Mouse (Mus musculus) intestine, embryonic 14.5 days (tissue): ENCODE data around the gene Cd300e. TPM values are rescaled to one million over a fixed set of nuclear protein-coding genes. Genes with fewer than 3 reads are reported as not detected.

ENCODE experiments used
- ATAC-seq: fragments of 200-750 bp; cut with Nextera tagmentation; replicated peaks from 2 replicates; pipeline ENCODE4 v1.8.0; 2017; ENCODE audit warnings: low read depth, moderate number of reproducible peaks, moderate TSS enrichment, moderate library complexity; ENCODE audit not compliant: low FRiP score, low TSS enrichment
- DNase-seq: peaks from one replicate; pipeline ENCODE4 v3.0.0-alpha.2; 2018; ENCODE audit warnings: low spot score
- H3K27ac ChIP-seq: fragments of 300-500 bp; sonication (generic); 2 replicates; pipeline ENCODE4 v1.5.1; 2014; ENCODE audit warnings: low read depth, mild to moderate bottlenecking, control low read depth
- H3K27me3 ChIP-seq: fragments of 300-500 bp; sonication (generic); replicated peaks from 2 replicates; pipeline ENCODE4 v1.6.1; 2014; ENCODE audit warnings: low read length, control low read depth; ENCODE audit not compliant: control insufficient read depth, insufficient read depth
- H3K36me3 ChIP-seq: fragments of 300-500 bp; sonication (generic); 2 replicates; pipeline ENCODE4 v1.6.1; 2014; ENCODE audit warnings: low read length, control low read depth; ENCODE audit not compliant: control insufficient read depth, insufficient read depth
- H3K4me1 ChIP-seq: fragments of 300-500 bp; sonication (generic); replicated peaks from 2 replicates; pipeline ENCODE4 v1.6.1; 2014; ENCODE audit warnings: low read length, control low read depth, mixed read lengths; ENCODE audit not compliant: control insufficient read depth, insufficient read depth
- H3K4me2 ChIP-seq: fragments of 300-500 bp; sonication (generic); 2 replicates; pipeline ENCODE4 v1.6.1; 2014; ENCODE audit warnings: low read length
- H3K4me3 ChIP-seq: fragments of 300-500 bp; sonication (generic); 2 replicates; pipeline ENCODE4 v1.5.1; 2014; ENCODE audit warnings: low read depth, low read length, control low read depth, mixed read lengths
- H3K9ac ChIP-seq: fragments of 300-500 bp; sonication (generic); 2 replicates; pipeline ENCODE4 v1.6.1; 2014; ENCODE audit warnings: mild to moderate bottlenecking, low read length
- H3K9me3 ChIP-seq: fragments of 300-500 bp; sonication (generic); 2 replicates; pipeline ENCODE4 v1.6.1; 2016; ENCODE audit warnings: low read length, control low read depth; ENCODE audit not compliant: control insufficient read depth
- WGBS: fragments of 180-500 bp; shearing (Covaris S2); extraction: QIAGEN DNeasy Blood & Tissue Kit; methylation state at CpG from one replicate; pipeline ENCODE4 v1.1.7; 2014; 5-methylcytosine and 5-hydroxymethylcytosine counted together
- polyA plus RNA-seq: library from polyadenylated mRNA; unstranded; fragments of >200 nt; fragmentation: Nextera tagmentation; extraction: Ambion mirVana; gene quantifications from 2 replicates; pipeline ENCODE4 v1.2.1, GENCODE M21; 2014

Gene Cd300e
- polyA plus RNA-seq, result 0.08 and 0.19 TPM in 2 replicates

DNA sequence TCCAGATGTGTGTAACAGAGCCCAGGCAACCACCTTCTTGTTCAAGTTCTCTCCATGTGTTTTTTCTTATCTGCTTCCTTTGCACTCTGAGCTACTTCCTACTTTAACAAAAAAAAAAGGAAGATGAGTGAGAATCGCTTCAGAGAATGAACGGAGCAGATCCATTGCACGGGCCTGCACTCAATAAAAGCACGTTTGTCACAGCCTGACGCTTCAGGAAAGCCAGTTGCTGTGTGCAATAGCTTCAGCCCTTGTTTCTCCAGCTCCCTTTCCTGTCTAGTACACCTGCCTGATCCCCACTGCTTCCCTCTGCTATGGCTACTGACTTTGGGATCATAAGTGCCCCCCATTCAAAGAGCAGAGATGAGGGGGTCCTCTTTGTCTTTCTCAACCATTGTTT lies at the start of gene Cd300e:
Gene Cd300e, minus strand, starts transcription at position 101 of the 400 bp plus-strand sequence.
- WGBS, result 31% methylated on average over 5 of the region's 5 CpGs
- ATAC-seq (no peak), DNase-seq (no peak)
- H3K4me1 ChIP-seq, result no peaks in the 10 kb centered on the region
- H3K4me3 ChIP-seq, result no peak within 1 kb of the TSS
- H3K9me3 ChIP-seq, result no peaks in the 10 kb centered on the region
- H3K27ac ChIP-seq, result no peak within 1 kb of the TSS
- H3K9ac ChIP-seq, result no peak within 1 kb of the TSS
- no peak within 1 kb of the TSS for H3K4me2 ChIP-seq
- no peaks in the 10 kb centered on the region for H3K36me3 ChIP-seq
- H3K27me3 ChIP-seq, result no peaks in the 10 kb centered on the region

- H3K9me3 ChIP-seq, result no peaks in the 10 kb centered on the region
- 76% methylated on average over 4 of the region's 5 CpGs for WGBS
These were observed 48.3 kb upstream of the Cd300e start for GRCm38 (mm10) chr11:115110271-115110670.

DNA sequence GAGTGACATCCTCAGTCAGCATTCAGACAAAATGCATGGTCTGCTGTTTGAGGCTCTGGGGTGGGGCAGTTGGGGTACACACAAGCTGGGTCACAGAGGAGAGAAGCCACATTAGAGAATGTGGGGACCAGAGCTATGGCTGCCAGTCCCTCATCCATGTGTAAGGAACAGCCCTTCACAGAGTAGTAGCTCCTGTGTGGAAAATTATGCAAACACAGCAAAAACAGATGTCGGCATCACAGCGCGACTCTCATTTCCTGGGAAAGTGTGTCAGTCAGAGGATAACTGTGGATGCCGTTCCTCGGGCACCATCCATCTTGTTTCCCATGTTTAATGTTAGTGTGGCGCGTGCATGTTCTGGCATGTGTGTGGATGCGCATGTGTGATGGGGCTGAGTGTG lies 46.2 kb upstream of the Cd300e start:
- Histone ChIP-seq H3K9ac (no peak overlapping the region), H3K27ac (no peak overlapping the region), H3K4me3 (no peak overlapping the region), H3K4me2 (no peak overlapping the region), H3K36me3 (no peaks in the 10 kb centered on the region), H3K4me1 (no peaks in the 10 kb centered on the region; the same call in 1 of the 2 replicates), H3K27me3 (no peaks in the 10 kb centered on the region), H3K9me3 (no peaks in the 10 kb centered on the region)
- ATAC-seq (no peak), DNase-seq (no peak)
- whole genome bisulfite sequencing, result 85% methylated on average over 8 of the region's 8 CpGs

More at GRCm38 (mm10) chr11:115110271-115110670, 48.3 kb upstream of the Cd300e start:
- no peak overlapping the region for H3K4me2 ChIP-seq
- H3K4me1 ChIP-seq, result no peaks in the 10 kb centered on the region; the same call in 1 of the 2 replicates
- H3K27ac ChIP-seq, result no peak overlapping the region
- ATAC-seq (no peak), DNase-seq (no peak)
- no peak overlapping the region for H3K4me3 ChIP-seq
- H3K9ac ChIP-seq, result no peak overlapping the region
- no peaks in the 10 kb centered on the region for H3K27me3 ChIP-seq
- no peaks in the 10 kb centered on the region for H3K36me3 ChIP-seq

DNA sequence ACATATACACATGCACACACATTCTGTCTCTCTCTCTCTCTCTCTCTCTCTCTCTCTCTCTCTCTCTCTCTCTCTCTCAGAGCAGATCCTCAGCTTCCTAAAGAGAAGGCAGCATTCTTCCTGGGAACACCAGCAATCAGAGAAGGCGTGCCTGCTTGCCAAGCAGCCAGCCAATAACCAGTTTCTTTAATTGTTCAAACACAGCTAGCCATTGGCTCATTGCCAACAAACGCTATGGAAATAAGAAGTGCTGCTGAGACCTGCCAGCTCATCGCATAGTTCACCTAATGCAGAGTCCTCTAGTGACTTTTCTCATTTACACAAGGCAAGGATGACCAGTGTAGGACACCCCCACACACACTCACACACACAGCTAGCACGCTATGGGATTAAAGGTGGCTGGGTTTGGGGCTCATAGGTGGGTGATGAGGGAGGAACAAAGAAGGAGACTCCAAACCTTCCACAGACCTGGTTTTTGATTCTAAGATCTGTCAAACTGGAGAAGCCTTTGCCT lies 45.5 kb upstream of the Cd300e start:
- H3K9ac ChIP-seq, result no peak overlapping the region
- H3K27me3 ChIP-seq, result no peaks in the 10 kb centered on the region
- no peak for DNase-seq
- 32% methylated on average over 4 of the region's 4 CpGs for WGBS
- H3K9me3 ChIP-seq, result no peaks in the 10 kb centered on the region
- H3K4me3 ChIP-seq, result no peak overlapping the region
- H3K4me2 ChIP-seq, result no peak overlapping the region
- H3K4me1 ChIP-seq, result no peaks in the 10 kb centered on the region; the same call in 1 of the 2 replicates
- no peak overlapping the region for H3K27ac ChIP-seq
- H3K36me3 ChIP-seq, result no peaks in the 10 kb centered on the region
- no peak for ATAC-seq

- Histone ChIP-seq H3K4me2 (no peak overlapping the region), H3K27ac (no peak overlapping the region), H3K27me3 (no peaks in the 10 kb centered on the region), H3K9ac (no peak overlapping the region), H3K4me3 (no peak overlapping the region), H3K9me3 (no peaks in the 10 kb centered on the region), H3K4me1 (no peaks in the 10 kb centered on the region; the same call in 1 of the 2 replicates), H3K36me3 (no peaks in the 10 kb centered on the region)
- no peak for ATAC-seq
- DNase-seq, result no peak
- WGBS, result 90% methylated on average over 2 of the region's 2 CpGs
These were observed 44.7 kb upstream of the Cd300e start for GRCm38 (mm10) chr11:115106638-115107037.

DNA sequence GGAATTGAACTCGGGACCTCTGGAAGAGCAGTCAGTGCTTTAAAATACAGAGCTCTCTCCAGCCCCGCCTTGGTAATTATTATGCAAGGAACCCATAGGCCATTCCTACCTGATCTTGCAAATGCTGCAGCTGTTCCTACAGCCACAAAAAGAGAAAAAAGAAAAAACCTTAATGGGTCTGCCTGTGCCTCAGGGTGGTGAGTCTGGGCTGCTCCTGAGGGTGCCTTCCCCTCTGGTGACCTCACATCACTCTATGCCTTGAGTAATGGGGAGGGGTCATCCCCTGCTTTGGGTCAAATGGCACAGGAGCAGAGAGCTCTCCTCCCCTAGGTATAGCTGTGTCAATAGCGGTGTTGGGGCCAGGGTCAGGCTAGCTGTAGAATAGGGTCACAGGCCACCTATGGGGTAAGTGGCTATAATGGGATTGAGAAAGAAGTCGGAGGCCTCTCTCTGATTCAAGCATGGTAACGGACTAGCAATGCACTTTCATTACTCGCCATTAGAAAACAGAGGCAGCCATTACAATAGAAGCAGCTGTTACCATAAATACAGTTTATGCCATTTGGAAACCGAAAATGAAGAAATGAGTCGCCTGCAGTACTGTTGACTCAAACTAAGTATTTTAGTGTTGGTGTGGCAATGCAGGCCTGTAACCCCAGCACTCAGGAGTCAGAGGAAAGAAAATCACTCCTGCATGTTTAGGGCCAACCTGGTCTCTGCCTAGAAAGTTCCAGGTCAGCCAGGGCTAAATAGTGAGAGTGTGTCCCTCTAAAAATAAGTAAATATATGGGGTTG lies 43.0 kb upstream of the Cd300e start:
- Histone ChIP-seq H3K27me3 (no peaks in the 10 kb centered on the region), H3K9ac (no peak overlapping the region), H3K4me1 (no peaks in the 10 kb centered on the region; the same call in 1 of the 2 replicates), H3K4me3 (no peak overlapping the region), H3K27ac (no peak overlapping the region), H3K4me2 (no peak overlapping the region), H3K9me3 (no peaks in the 10 kb centered on the region), H3K36me3 (no peaks in the 10 kb centered on the region)
- 78% methylated on average over 8 of the region's 8 CpGs for WGBS
- ATAC-seq, result no peak
- no peak for DNase-seq

- WGBS, result 87% methylated on average over 25 of the region's 25 CpGs
These were observed 41.8 kb upstream of the Cd300e start for GRCm38 (mm10) chr11:115103470-115104413.

DNA sequence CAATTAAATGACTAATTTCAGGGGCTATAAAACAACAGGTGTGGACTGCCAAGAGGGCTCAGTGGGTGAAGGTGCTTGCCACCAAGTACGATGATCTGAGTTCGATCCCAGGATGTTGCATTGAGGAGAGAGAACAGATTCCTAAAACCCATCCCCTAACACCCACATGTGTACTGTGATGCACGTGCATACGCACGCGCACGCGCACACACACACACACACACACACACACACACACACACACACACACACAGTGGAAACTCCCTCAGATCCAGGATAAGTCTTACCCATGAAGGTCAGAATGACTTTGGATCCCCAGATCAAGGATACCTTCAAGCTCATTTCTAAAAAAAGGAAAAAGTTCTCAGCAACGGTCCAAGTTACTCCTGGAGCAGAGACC lies 40.1 kb upstream of the Cd300e start:
- Histone ChIP-seq H3K9me3 (no peaks in the 10 kb centered on the region), H3K27me3 (no peaks in the 10 kb centered on the region), H3K27ac (no peak overlapping the region), H3K4me3 (no peak overlapping the region), H3K4me2 (no peak overlapping the region), H3K9ac (no peak overlapping the region), H3K36me3 (no peaks in the 10 kb centered on the region), H3K4me1 (no peaks in the 10 kb centered on the region; the same call in 1 of the 2 replicates)
- WGBS, result 92% methylated on average over 9 of the region's 9 CpGs
- DNase-seq, result no peak
- no peak for ATAC-seq

More at GRCm38 (mm10) chr11:115103470-115104413, 41.8 kb upstream of the Cd300e start:
- no peak for DNase-seq
- no peak overlapping the region for H3K27ac ChIP-seq
- H3K4me2 ChIP-seq, result no peak overlapping the region
- H3K9me3 ChIP-seq, result no peaks in the 10 kb centered on the region
- H3K36me3 ChIP-seq, result no peaks in the 10 kb centered on the region
- no peaks in the 10 kb centered on the region for H3K27me3 ChIP-seq
- ATAC-seq, result no peak
- no peak overlapping the region for H3K4me3 ChIP-seq
- no peak overlapping the region for H3K9ac ChIP-seq
- no peaks in the 10 kb centered on the region; the same call in 1 of the 2 replicates for H3K4me1 ChIP-seq
